Mouse (Mus musculus): ENCODE results near the gene Syt13. TPM values are rescaled to one million over a fixed set of nuclear protein-coding genes. Genes with fewer than 3 reads are reported as not detected.

The Syt13 gene
- 11.3 and 11.7 TPM in 2 replicates for polyA plus RNA-seq (2012; rRNA removed)
- polyA plus RNA-seq (2014; fragmentation: Nextera tagmentation; extraction: Ambion mirVana), result 7.8 and 8.4 TPM in 2 replicates

DNA sequence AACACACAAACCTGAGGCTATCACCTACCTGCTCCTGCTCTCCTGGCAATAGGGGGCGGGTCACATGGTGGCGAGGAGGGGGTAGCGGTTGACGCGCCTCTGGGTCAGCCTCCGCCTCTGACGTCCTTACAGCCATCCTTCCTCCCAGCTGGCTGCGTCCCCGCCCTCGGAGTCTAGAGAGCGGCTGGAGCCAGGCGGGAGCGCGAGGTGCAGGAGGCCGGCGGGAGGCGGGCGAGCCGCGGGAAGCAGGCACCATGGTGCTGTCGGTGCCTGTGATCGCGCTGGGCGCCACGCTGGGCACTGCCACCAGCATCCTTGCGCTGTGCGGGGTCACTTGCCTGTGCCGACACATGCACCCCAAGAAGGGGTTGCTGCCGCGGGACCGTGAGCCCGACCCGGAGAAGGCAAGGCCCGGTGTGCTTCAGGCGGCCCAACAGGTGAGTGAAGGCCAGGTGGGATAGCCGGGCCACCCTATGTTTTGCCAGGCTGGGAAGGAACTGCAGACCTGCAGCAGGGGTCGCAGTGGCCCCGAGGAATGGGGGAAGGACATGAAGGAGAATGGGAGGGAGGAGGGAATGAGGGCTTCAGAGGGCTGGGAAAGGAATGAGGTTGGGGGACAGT, at the start of gene Syt13:
TSS of gene Syt13 (plus strand) at position 166 of the 621 bp plus-strand sequence.
- peaks cover 22% of the 10 kb centered on the region; the same call in 1 of the 2 replicates for H3K27me3 ChIP-seq (ENCODE audit: control insufficient read depth, insufficient read depth, low read length)

DNA sequence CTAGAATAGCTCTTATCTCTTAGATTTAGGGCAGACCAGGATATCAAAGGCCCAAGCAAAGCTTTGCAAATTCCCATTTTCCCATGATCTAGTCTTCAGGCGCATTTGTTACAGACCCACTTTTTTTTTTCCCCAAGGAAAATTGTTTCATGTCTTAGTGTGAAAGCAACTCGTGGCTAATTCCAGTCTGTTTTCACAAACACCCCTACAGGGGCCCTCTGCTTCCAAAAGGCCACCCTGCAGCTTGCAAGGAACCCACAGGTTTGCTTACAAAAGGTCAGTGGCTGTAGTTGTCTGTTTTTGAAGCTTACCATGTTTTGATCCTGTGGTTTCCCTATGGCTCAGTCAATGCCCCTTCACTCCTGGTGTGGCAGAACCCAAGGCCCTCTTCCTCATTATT, 48.3 kb upstream of the Syt13 start:
- no peak overlapping the region for H3K27ac ChIP-seq (replicated peaks; ENCODE audit: low read depth, low read length)
- H3K4me3 ChIP-seq (replicated peaks; ENCODE audit: low read length), result no peak overlapping the region
- ATAC-seq (ENCODE audit: low FRiP score, low read depth) (no peak), DNase-seq (ENCODE audit: low spot score) (no peak)
- H3K4me2 ChIP-seq (replicated peaks; ENCODE audit: low read depth, low read length, severe bottlenecking), result no peak overlapping the region
- no peaks in the 10 kb centered on the region for H3K36me3 ChIP-seq (ENCODE audit: control insufficient read depth, insufficient read depth, low read length)
- no peaks in the 10 kb centered on the region for H3K4me1 ChIP-seq (ENCODE audit: control insufficient read depth, insufficient read depth, low read length)
- 7% methylated on average over 2 of the region's 2 CpGs for WGBS
- no peaks in the 10 kb centered on the region for H3K27me3 ChIP-seq (ENCODE audit: control insufficient read depth, insufficient read depth, low read length)
- TF ChIP-seq POLR2A (IDR thresholded peaks at IDR 0.05; ENCODE audit: borderline replicate concordance, extremely low read depth, insufficient read depth, insufficient read length), result no peak
- H3K9ac ChIP-seq (ENCODE audit: low read depth, low read length, severe bottlenecking), result no peak overlapping the region
- 0 out of 2 replicates have a peak, but pooled peaks cover 3% of the 10 kb centered on the region for H3K9me3 ChIP-seq (ENCODE audit: control insufficient read depth, low read length)

More for the DNA sequence above, at the start of gene Syt13:
- TF ChIP-seq POLR2A (IDR thresholded peaks at IDR 0.05; ENCODE audit: borderline replicate concordance, extremely low read depth, insufficient read depth, insufficient read length), result no peak
- Histone ChIP-seq H3K27ac (replicated peaks; ENCODE audit: low read depth, low read length) (no peak within 1 kb of the TSS), H3K9ac (ENCODE audit: low read depth, low read length, severe bottlenecking) (peak within 1 kb of the TSS; percentile 44), H3K4me2 (replicated peaks; ENCODE audit: low read depth, low read length, severe bottlenecking) (peak within 1 kb of the TSS; percentile 76), H3K4me3 (replicated peaks; ENCODE audit: low read length) (peak within 1 kb of the TSS; percentile 40), H3K36me3 (ENCODE audit: control insufficient read depth, insufficient read depth, low read length) (no peaks in the 10 kb centered on the region), H3K4me1 (ENCODE audit: control insufficient read depth, insufficient read depth, low read length) (peaks cover 19% of the 10 kb centered on the region), H3K9me3 (ENCODE audit: control insufficient read depth, low read length) (no peaks in the 10 kb centered on the region)
- DNase-seq (ENCODE audit: low spot score) (peak; percentile 35), ATAC-seq (ENCODE audit: low FRiP score, low read depth) (peak; percentile 65)
- whole genome bisulfite sequencing, result under 1% methylated on average over 38 of the region's 38 CpGs

DNA sequence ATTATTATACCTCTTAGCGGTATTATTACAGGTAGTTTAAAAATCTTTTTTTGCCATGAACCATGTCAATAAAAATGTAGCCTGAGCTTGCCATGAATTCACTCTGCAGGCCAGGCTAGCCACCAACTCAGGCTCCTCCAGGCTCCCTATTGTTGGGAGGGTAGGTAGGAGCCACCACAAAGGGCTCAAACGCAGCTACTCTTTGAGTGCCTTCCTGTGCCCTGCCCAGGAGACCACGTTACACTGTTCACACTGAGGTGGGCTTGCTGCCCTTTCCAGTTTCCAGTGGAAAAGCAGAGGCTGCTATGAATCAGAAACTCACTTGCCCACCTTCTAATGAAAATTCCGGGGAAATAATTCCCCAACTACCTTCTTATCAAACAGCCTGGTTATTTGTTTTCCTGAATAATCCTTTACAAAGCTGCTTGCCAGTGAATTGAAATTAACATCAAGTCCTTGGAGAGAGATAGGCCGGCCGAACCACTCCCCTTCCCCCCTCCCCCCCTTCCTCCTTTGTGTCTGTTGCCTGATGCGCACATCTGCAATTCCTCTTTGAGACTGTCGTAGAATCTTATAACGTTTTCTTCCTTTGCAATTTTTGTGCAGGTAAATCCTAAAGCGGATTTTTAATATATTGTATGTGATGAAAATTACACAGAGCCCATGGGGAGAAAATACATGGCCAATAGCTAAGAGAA, 44.6 kb upstream of the Syt13 start:
- Histone ChIP-seq H3K4me3 (replicated peaks; ENCODE audit: low read length) (no peak overlapping the region), H3K36me3 (ENCODE audit: control insufficient read depth, insufficient read depth, low read length) (no peaks in the 10 kb centered on the region), H3K4me2 (replicated peaks; ENCODE audit: low read depth, low read length, severe bottlenecking) (no peak overlapping the region), H3K27ac (replicated peaks; ENCODE audit: low read depth, low read length) (no peak overlapping the region), H3K4me1 (ENCODE audit: control insufficient read depth, insufficient read depth, low read length) (no peaks in the 10 kb centered on the region), H3K9ac (ENCODE audit: low read depth, low read length, severe bottlenecking) (no peak overlapping the region), H3K27me3 (ENCODE audit: control insufficient read depth, insufficient read depth, low read length) (no peaks in the 10 kb centered on the region), H3K9me3 (ENCODE audit: control insufficient read depth, low read length) (0 out of 2 replicates have a peak, but pooled peaks cover 3% of the 10 kb centered on the region)
- no peak for TF ChIP-seq POLR2A (IDR thresholded peaks at IDR 0.05; ENCODE audit: borderline replicate concordance, extremely low read depth, insufficient read depth, insufficient read length)
- no peak for ATAC-seq (ENCODE audit: low FRiP score, low read depth)
- no peak for DNase-seq (ENCODE audit: low spot score)
- 17% methylated on average over 10 of the region's 10 CpGs for WGBS

DNA sequence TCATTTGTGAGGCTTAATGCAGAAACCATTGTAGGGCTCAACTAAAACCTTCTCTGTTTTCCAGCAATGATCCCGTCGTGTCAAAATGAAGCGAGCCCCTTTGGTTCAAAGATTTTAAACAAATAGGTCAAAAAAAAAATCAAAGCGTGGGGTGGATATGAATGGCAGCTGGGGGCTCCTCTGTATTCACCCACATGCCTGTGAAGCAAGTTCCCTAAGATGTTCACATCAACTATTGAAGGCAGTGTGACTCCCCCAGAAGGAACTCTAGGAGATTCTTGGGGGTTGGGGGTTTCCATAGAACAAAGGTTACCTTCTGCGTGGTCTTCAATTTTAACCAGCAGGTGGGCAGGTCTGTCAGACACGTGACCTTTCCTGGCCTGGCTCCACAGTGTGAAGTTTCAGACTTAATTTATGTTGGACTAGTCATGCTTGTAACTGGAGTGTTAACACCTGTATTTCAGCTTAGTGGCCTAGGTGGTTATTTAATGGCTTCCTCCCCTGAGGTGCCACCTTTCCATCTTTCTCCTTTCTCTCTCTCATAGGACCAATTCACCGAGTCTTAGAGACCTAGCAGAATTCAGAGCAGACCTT, 43.7 kb upstream of the Syt13 start:
- TF ChIP-seq POLR2A (IDR thresholded peaks at IDR 0.05; ENCODE audit: borderline replicate concordance, extremely low read depth, insufficient read depth, insufficient read length), result no peak
- 0 out of 2 replicates have a peak, but pooled peaks cover 3% of the 10 kb centered on the region for H3K9me3 ChIP-seq (ENCODE audit: control insufficient read depth, low read length)
- H3K27me3 ChIP-seq (ENCODE audit: control insufficient read depth, insufficient read depth, low read length), result no peaks in the 10 kb centered on the region
- H3K36me3 ChIP-seq (ENCODE audit: control insufficient read depth, insufficient read depth, low read length), result no peaks in the 10 kb centered on the region
- 18% methylated on average over 7 of the region's 7 CpGs for WGBS
- H3K4me1 ChIP-seq (ENCODE audit: control insufficient read depth, insufficient read depth, low read length), result no peaks in the 10 kb centered on the region
- no peak overlapping the region for H3K4me3 ChIP-seq (replicated peaks; ENCODE audit: low read length)
- no peak overlapping the region for H3K9ac ChIP-seq (ENCODE audit: low read depth, low read length, severe bottlenecking)
- DNase-seq (ENCODE audit: low spot score) (no peak), ATAC-seq (ENCODE audit: low FRiP score, low read depth) (peak; percentile 37; the same call in 1 of the 2 replicates)
- H3K4me2 ChIP-seq (replicated peaks; ENCODE audit: low read depth, low read length, severe bottlenecking), result no peak overlapping the region
- H3K27ac ChIP-seq (replicated peaks; ENCODE audit: low read depth, low read length), result no peak overlapping the region

DNA sequence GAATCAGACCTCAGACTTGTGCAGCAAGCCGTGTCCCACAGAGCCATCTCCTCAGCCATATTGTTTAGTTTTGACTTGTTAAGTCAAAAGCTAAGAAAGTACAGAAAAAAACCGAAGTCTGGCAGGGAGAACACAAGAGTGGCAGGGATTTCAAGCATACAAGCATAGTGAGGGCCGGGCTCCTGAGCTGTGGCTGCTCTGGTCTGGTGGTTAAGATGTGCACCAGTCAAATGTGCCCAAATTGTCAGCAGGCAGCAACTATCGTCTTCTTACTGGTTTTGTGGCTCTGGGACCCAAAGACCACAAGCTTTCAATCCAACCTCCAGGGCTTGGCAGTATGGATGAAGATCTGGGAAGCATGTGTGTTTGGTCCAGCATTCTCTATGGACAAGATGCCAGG, 42.2 kb upstream of the Syt13 start:
- 83% methylated on average over 4 of the region's 4 CpGs for WGBS
- no peak overlapping the region for H3K4me2 ChIP-seq (replicated peaks; ENCODE audit: low read depth, low read length, severe bottlenecking)
- 0 out of 2 replicates have a peak, but pooled peaks cover 3% of the 10 kb centered on the region for H3K9me3 ChIP-seq (ENCODE audit: control insufficient read depth, low read length)
- no peaks in the 10 kb centered on the region for H3K36me3 ChIP-seq (ENCODE audit: control insufficient read depth, insufficient read depth, low read length)
- no peak overlapping the region for H3K27ac ChIP-seq (replicated peaks; ENCODE audit: low read depth, low read length)
- ATAC-seq (ENCODE audit: low FRiP score, low read depth) (no peak), DNase-seq (ENCODE audit: low spot score) (no peak)
- no peak for TF ChIP-seq POLR2A (IDR thresholded peaks at IDR 0.05; ENCODE audit: borderline replicate concordance, extremely low read depth, insufficient read depth, insufficient read length)
- no peaks in the 10 kb centered on the region for H3K27me3 ChIP-seq (ENCODE audit: control insufficient read depth, insufficient read depth, low read length)
- no peak overlapping the region for H3K4me3 ChIP-seq (replicated peaks; ENCODE audit: low read length)
- H3K4me1 ChIP-seq (ENCODE audit: control insufficient read depth, insufficient read depth, low read length), result no peaks in the 10 kb centered on the region
- no peak overlapping the region for H3K9ac ChIP-seq (ENCODE audit: low read depth, low read length, severe bottlenecking)

All from limb, embryonic 14.5 days (tissue).